Mouse (Mus musculus) heart, adult 18-20 months (tissue): Measurements from ENCODE around the gene Gm20671. TPM values are rescaled to one million over a fixed set of nuclear protein-coding genes. Genes with fewer than 3 reads are reported as not detected.
A peak's percentile ranks its signal among the peaks of the same experiment; 100 is the strongest.
"Not testable (repeated sequence)": the region's sequence is repeated elsewhere in the genome, so short reads cannot be mapped to it uniquely, and the experiment has no call there.

Experiments used
- DNase-seq, 2 experiments: peaks; one replicate each; pipeline ENCODE4 v3.0.0; 2021 to 2022; ENCODE audit warnings: mixed read lengths in 1 of 2
- long read RNA-seq, 2 experiments: library from polyadenylated mRNA; stranded (forward); transcript quantifications; one replicate each; pipeline ENCODE4 v2.0.0; 2021
- total RNA-seq, 2 experiments: library from RNA; stranded (reverse); gene quantifications; 2 replicates each; pipeline ENCODE4 v1.2.3; 2021

The Gm20671 gene
- total RNA-seq: under 1 TPM; 0.41 to 0.79 TPM
- long read RNA-seq, experiment 1: 0 reads
- long read RNA-seq, experiment 2, partial matches to known transcripts: 0 of 1 reads
- long read RNA-seq, experiment 2, other reads (novel, unspliced or antisense): 1 of 1 reads

- no peak for DNase-seq
These were observed at the start of gene Gm20671 for GRCm38 (mm10) chr5:32827009-32827408. Gene Gm20671 (minus strand): TSS chr5:32827109.

GRCm38 (mm10) chr5:32872346-32872745, 45.4 kb upstream of the Gm20671 start:
- no peak for DNase-seq

GRCm38 (mm10) chr5:32869389-32870024, 42.6 kb upstream of the Gm20671 start:
- no peak for DNase-seq

GRCm38 (mm10) chr5:32863253-32864228, 36.6 kb upstream of the Gm20671 start, which contains the start of gene Depdc5:
Gene Depdc5 (plus strand): TSS chr5:32863701.
- peak; percentile 93 to 96 for DNase-seq

- DNase-seq: no peak
These were observed 35.7 kb upstream of the Gm20671 start for GRCm38 (mm10) chr5:32862469-32863132.

- DNase-seq: no peak
These were observed 34.2 kb upstream of the Gm20671 start for GRCm38 (mm10) chr5:32861082-32861481.

- DNase-seq: peak; percentile 56 to 71
These were observed 30.9 kb upstream of the Gm20671 start for GRCm38 (mm10) chr5:32857781-32858220.

GRCm38 (mm10) chr5:32855274-32855673, 28.4 kb upstream of the Gm20671 start:
- DNase-seq: not testable (repeated sequence)

- no peak for DNase-seq
These were observed 27.9 kb upstream of the Gm20671 start for GRCm38 (mm10) chr5:32854818-32855217.

- peak; percentile 98 to 100 for DNase-seq
These were observed 27.0 kb upstream of the Gm20671 start, which contains the start of gene Prr14l for GRCm38 (mm10) chr5:32853731-32854507. Gene Prr14l (minus strand): TSS chr5:32854256.

- no peak for DNase-seq
These were observed 25.1 kb upstream of the Gm20671 start for GRCm38 (mm10) chr5:32852026-32852425.

- DNase-seq: not testable (repeated sequence)
These were observed 22.7 kb upstream of the Gm20671 start for GRCm38 (mm10) chr5:32849580-32849979.

- no peak for DNase-seq
These were observed 22.3 kb upstream of the Gm20671 start for GRCm38 (mm10) chr5:32849178-32849577.

GRCm38 (mm10) chr5:32840029-32840428, 13.1 kb upstream of the Gm20671 start:
- no peak for DNase-seq

GRCm38 (mm10) chr5:32836976-32837375, 10.1 kb upstream of the Gm20671 start:
- DNase-seq: no peak

- DNase-seq: no peak
These were observed 7.6 kb upstream of the Gm20671 start for GRCm38 (mm10) chr5:32834497-32834896.

GRCm38 (mm10) chr5:32830054-32830453, 3.1 kb upstream of the Gm20671 start:
- DNase-seq: no peak

- not testable (repeated sequence) for DNase-seq
These were observed 1.9 kb upstream of the Gm20671 start for GRCm38 (mm10) chr5:32828766-32829165.

- DNase-seq: no peak
These were observed 6.4 kb downstream of the Gm20671 start for GRCm38 (mm10) chr5:32820471-32820870.

GRCm38 (mm10) chr5:32815396-32815795, 11.5 kb downstream of the Gm20671 start:
- no peak for DNase-seq

- DNase-seq: not testable (repeated sequence)
These were observed 40.5 kb downstream of the Gm20671 start for GRCm38 (mm10) chr5:32786454-32786853.
